Mouse (Mus musculus): ENCODE measurements at regions not wholly inside any gene's neighbourhood (a gene's known extent, or its start where the extent isn't known, plus 50 kb on each side); places are given as distances from the start of the nearest gene placed in this dataset.

DNA sequence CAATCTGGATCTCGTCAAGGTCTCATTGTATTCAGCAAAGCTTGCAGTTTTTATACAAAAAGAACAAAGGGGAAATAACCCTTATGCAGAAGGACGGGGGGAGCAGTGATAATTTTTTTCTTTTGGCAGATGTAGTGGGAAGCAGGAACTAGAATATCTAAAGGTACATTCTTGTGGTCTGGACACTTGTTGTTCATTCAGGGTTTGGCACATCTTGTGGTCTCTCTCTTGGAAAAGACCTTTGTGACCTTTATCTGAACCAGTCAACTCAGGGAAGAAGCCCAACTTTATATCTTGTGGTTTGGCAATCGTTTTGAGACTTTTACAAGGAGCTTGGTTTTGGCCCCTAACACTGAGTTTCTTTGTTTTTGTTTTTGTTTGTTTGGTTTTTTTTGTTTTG is 910.3 kb upstream of the Pcdh17 start:
- peak; percentile 8 for DNase-seq (ENCODE audit: inconsistent ontology term)
